Comparison of ENCODE assay signal across 22 mouse cellular contexts in the genomic region with DNA sequence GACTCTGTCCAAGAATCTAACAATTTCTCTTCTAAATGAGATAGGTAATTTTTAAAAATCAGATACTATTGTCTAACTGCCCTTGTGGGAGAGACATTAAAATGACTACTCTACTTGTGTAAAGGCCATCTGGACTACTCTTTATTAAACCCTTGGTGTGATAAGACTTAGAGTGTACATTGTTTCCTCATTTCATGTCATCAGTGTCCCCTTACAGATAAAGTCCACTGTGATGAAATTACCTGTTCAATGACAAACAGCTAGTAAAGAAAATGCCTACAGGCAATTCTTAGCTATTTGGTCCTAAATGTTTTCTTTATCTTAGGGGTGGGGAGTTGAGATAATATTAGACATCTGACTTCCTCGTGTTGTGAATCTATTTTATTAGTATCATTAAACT.
A peak's percentile ranks its signal among the peaks of the same experiment; 100 is the strongest.
DNase-seq lines count a peak whose midpoint lies in the region; ATAC-seq and TF ChIP-seq lines count a peak whose summit lies in the region.
"Had no signal": no experiment of that assay in that cellular context is flagged by ENCODE, and none has a peak within 500 bp of the region (broad histone marks: within the 10 kb centered on the region; RNA-seq: fewer than 3 reads in every experiment).

No protein-coding gene starts in this region.

- TF ChIP-seq POLR2A in MEL (IDR thresholded peaks at IDR 0.05; ENCODE audit: control insufficient read depth in 1 of 2, insufficient read depth in 1 of 2, low read depth in 1 of 2, low read length in 2 of 2, poor library complexity in 1 of 2): no peak

- no peak overlapping the region for H3K9ac ChIP-seq in intestine, embryonic 15.5 days
- H3K9ac ChIP-seq in intestine, postnatal 0 days (ENCODE audit: low read depth, low read length): no peak overlapping the region
- no peak overlapping the region for H3K9ac ChIP-seq in MEL (ENCODE audit: control insufficient read depth, low read depth, low read length, poor library complexity, severe bottlenecking)
- no peak overlapping the region for H3K9ac ChIP-seq in intestine, embryonic 16.5 days (ENCODE audit: low read depth, low read length)

- no peak overlapping the region for H3K27ac ChIP-seq in intestine, embryonic 15.5 days
- no peak overlapping the region for H3K27ac ChIP-seq in intestine, postnatal 0 days (ENCODE audit: low read depth, low read length)
- no peak overlapping the region for H3K27ac ChIP-seq in MEL (ENCODE audit: control insufficient read depth, low read depth, low read length)
- H3K27ac ChIP-seq in intestine, embryonic 16.5 days (ENCODE audit: low read length): no peak overlapping the region

- 37% methylated on average over 1 of the region's 1 CpGs for WGBS in intestine, embryonic 15.5 days
- 11% methylated on average over 1 of the region's 1 CpGs for WGBS in intestine, postnatal 0 days
- 38% methylated on average over 1 of the region's 1 CpGs for WGBS in intestine, embryonic 16.5 days

- no peak overlapping the region for H3K4me2 ChIP-seq in intestine, embryonic 15.5 days (replicated peaks)
- no peak overlapping the region for H3K4me2 ChIP-seq in intestine, postnatal 0 days (replicated peaks; ENCODE audit: low read depth)
- no peak overlapping the region for H3K4me2 ChIP-seq in intestine, embryonic 16.5 days (ENCODE audit: low read depth, low read length)

- no peaks in the 10 kb centered on the region for H3K4me1 ChIP-seq in intestine, embryonic 15.5 days (replicated peaks)
- no peaks in the 10 kb centered on the region for H3K4me1 ChIP-seq in intestine, postnatal 0 days (replicated peaks; ENCODE audit: control insufficient read depth, insufficient read depth, low read length)
- H3K4me1 ChIP-seq in MEL (ENCODE audit: control insufficient read depth in 1 of 2, insufficient read depth in 2 of 2, low read length in 2 of 2): peaks cover 0 to 2% of the 10 kb centered on the region in 2 experiments; a peak in 1 of 4 replicates
- no peaks in the 10 kb centered on the region for H3K4me1 ChIP-seq in intestine, embryonic 16.5 days (ENCODE audit: control insufficient read depth, insufficient read depth, low read length)

- no peak for TF ChIP-seq RAD21 in MEL (IDR thresholded peaks at IDR 0.05; ENCODE audit: low read depth, low read length)

- ATAC-seq in intestine, embryonic 15.5 days: peak; percentile 71; the same call in 1 of the 2 replicates
- ATAC-seq in intestine, postnatal 0 days: no peak
- peak; percentile 70 for ATAC-seq in intestine, embryonic 16.5 days
- ATAC-seq: activated CD4-positive, CD25-positive, alpha-beta regulatory T cell, adult 4 months; CD4-positive, CD25-positive, alpha-beta regulatory T cell, adult 4 months; Patski had no signal

- no peaks in the 10 kb centered on the region for H3K36me3 ChIP-seq in intestine, embryonic 15.5 days
- no peaks in the 10 kb centered on the region for H3K36me3 ChIP-seq in intestine, postnatal 0 days (ENCODE audit: control insufficient read depth, insufficient read depth)
- peaks cover 0 to 4% of the 10 kb centered on the region in 2 experiments; a peak in 1 of 4 replicates for H3K36me3 ChIP-seq in MEL (ENCODE audit: control insufficient read depth in 1 of 2, insufficient read depth in 2 of 2, low read length in 2 of 2)
- no peaks in the 10 kb centered on the region for H3K36me3 ChIP-seq in intestine, embryonic 16.5 days (ENCODE audit: control insufficient read depth, insufficient read depth, low read length)
- H3K36me3 ChIP-seq: G1E had no signal

- DNase-seq in MEL (ENCODE audit: low read depth, low spot score): no peak
- DNase-seq in kidney, adult 9 months: no peak
- no peak for DNase-seq in layer of hippocampus, adult 11-12 months (ENCODE audit: low spot score)
- DNase-seq: adrenal gland, adult 2 months; adrenal gland, adult 8-10 months; adrenal gland, postnatal 10 days; adrenal gland, postnatal 14 days; adrenal gland, postnatal 25 days; adrenal gland, postnatal 36 days; B cell, adult 2 months; cerebellum, adult 11 months; cerebellum, adult 11-12 months; cerebellum, adult 18-20 months; cerebellum, adult 2 months had no signal

- peak; percentile 14 to 23; a peak in 1 of 4 replicates for TF ChIP-seq EP300 in MEL (IDR thresholded peaks at IDR 0.05; ENCODE audit: low read depth in 1 of 2, low read length in 2 of 2)

- TF ChIP-seq CTCF in intestine, postnatal 0 days (IDR thresholded peaks at IDR 0.05; ENCODE audit: low read depth): no peak
- TF ChIP-seq CTCF in MEL (IDR thresholded peaks at IDR 0.05 in 2 of 3, conservative IDR thresholded peaks at IDR 0.05 in 1 of 3; ENCODE audit: control insufficient read depth in 1 of 3, insufficient read depth in 1 of 3, low read depth in 2 of 3, low read length in 3 of 3, poor library complexity in 1 of 3, severe bottlenecking in 1 of 3): no peak

- no peak overlapping the region for H3K4me3 ChIP-seq in intestine, embryonic 15.5 days (replicated peaks)
- no peak overlapping the region for H3K4me3 ChIP-seq in intestine, postnatal 0 days (ENCODE audit: low read depth, low read length)
- H3K4me3 ChIP-seq in MEL (ENCODE audit: control insufficient read depth in 1 of 2, insufficient read depth in 1 of 2, low read depth in 2 of 2, low read length in 2 of 2): no peak overlapping the region
- H3K4me3 ChIP-seq in intestine, embryonic 16.5 days (ENCODE audit: low read length): no peak overlapping the region

- no peaks in the 10 kb centered on the region for H3K9me3 ChIP-seq in intestine, embryonic 15.5 days
- H3K9me3 ChIP-seq in intestine, postnatal 0 days (ENCODE audit: control insufficient read depth): no peaks in the 10 kb centered on the region
- H3K9me3 ChIP-seq in MEL (replicated peaks; ENCODE audit: insufficient read depth, low read length): no peaks in the 10 kb centered on the region
- H3K9me3 ChIP-seq in intestine, embryonic 16.5 days (ENCODE audit: control insufficient read depth, low read length): no peaks in the 10 kb centered on the region
- H3K9me3 ChIP-seq: G1E had no signal

- no peaks in the 10 kb centered on the region for H3K79me2 ChIP-seq in MEL (ENCODE audit: control insufficient read depth, insufficient read depth, low read length, poor library complexity)

- no peaks in the 10 kb centered on the region for H3K27me3 ChIP-seq in intestine, embryonic 15.5 days (replicated peaks)
- H3K27me3 ChIP-seq in intestine, postnatal 0 days (replicated peaks; ENCODE audit: control insufficient read depth, insufficient read depth, low read length): no peaks in the 10 kb centered on the region
- no peaks in the 10 kb centered on the region for H3K27me3 ChIP-seq in MEL (ENCODE audit: control insufficient read depth in 1 of 2, insufficient read depth in 2 of 2, low read length in 2 of 2)
- H3K27me3 ChIP-seq in intestine, embryonic 16.5 days (replicated peaks; ENCODE audit: control insufficient read depth, insufficient read depth, low read length): no peaks in the 10 kb centered on the region
- H3K27me3 ChIP-seq: CH12.LX had no signal

TF ChIP-seq in MEL, 35 proteins besides CTCF, POLR2A, EP300 and RAD21:
- TF ChIP-seq SIN3A (IDR thresholded peaks at IDR 0.05; ENCODE audit: low read length) (no peak), MXI1 (IDR thresholded peaks at IDR 0.05; ENCODE audit: low read depth, low read length) (no peak), ZNF384 (IDR thresholded peaks at IDR 0.05; ENCODE audit: low read depth, low read length) (no peak), CHD2 (IDR thresholded peaks at IDR 0.05; ENCODE audit: low read length) (no peak), BHLHE40 (IDR thresholded peaks at IDR 0.05; ENCODE audit: borderline replicate concordance, low read depth, low read length) (no peak), MAFK (IDR thresholded peaks at IDR 0.05; ENCODE audit: borderline replicate concordance, low read depth, low read length) (no peak), UBTF (IDR thresholded peaks at IDR 0.05; ENCODE audit: borderline replicate concordance, insufficient read depth, low read depth, low read length) (no peak), JUND (IDR thresholded peaks at IDR 0.05; ENCODE audit: low read depth, low read length) (no peak), GATA1 (IDR thresholded peaks at IDR 0.05; ENCODE audit: low read depth, low read length) (no peak), MYB (IDR thresholded peaks at IDR 0.05; ENCODE audit: low read depth, low read length) (no peak)
